Mouse (Mus musculus) lung, postnatal 0 days (tissue): ENCODE measurements around the gene Vmn1r85.

Source experiments
- CTCF ChIP-seq: IDR thresholded peaks from 2 replicates; pipeline ENCODE4 v1.5.1; 2016; ENCODE audit warnings: antibody characterized with exemption, mild to moderate bottlenecking
- EP300 ChIP-seq: IDR thresholded peaks from 2 replicates; pipeline ENCODE4 v1.6.1; 2016; ENCODE audit warnings: antibody characterized with exemption, mild to moderate bottlenecking, control low read depth

- TF ChIP-seq CTCF (no peak), EP300 (no peak)
Measured at GRCm38 (mm10) chr7:13059536-13059935, 35.4 kb downstream of the Vmn1r85 start.
